Mouse (Mus musculus): ENCODE measurements around the gene Pcare.

DNA sequence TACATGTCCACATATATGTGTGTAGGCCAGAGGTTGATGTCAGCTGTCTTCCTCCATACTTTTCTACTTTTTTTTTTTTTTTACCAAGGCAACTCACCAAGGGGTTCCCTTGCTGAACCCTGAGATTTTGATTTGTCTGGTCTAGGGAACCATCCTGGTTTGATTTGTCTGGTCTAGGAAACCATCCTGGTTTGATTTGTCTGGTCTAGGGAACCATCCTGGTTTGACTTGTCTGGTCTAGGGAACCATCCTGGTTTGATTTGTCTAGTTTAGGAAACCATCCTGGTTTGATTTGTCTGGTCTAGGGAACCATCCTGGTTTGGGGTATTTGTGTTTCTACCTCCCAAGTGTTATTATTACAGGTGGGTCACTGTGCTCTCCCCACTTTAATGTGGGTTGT, 33.8 kb upstream of the Pcare start:
- no peak for TF ChIP-seq GATA1 (IDR thresholded peaks at IDR 0.05; ENCODE audit: low read length)
- no peak for TF ChIP-seq TAL1 (IDR thresholded peaks at IDR 0.05; ENCODE audit: low read length)
